Mouse (Mus musculus) lung, postnatal 0 days (tissue): Measurements from ENCODE around the gene Gtpbp8.

Source experiments
- CTCF ChIP-seq: IDR thresholded peaks from 2 replicates; pipeline ENCODE4 v1.5.1; 2016; ENCODE audit warnings: antibody characterized with exemption, mild to moderate bottlenecking
- EP300 ChIP-seq: IDR thresholded peaks from 2 replicates; pipeline ENCODE4 v1.6.1; 2016; ENCODE audit warnings: antibody characterized with exemption, mild to moderate bottlenecking, control low read depth

DNA sequence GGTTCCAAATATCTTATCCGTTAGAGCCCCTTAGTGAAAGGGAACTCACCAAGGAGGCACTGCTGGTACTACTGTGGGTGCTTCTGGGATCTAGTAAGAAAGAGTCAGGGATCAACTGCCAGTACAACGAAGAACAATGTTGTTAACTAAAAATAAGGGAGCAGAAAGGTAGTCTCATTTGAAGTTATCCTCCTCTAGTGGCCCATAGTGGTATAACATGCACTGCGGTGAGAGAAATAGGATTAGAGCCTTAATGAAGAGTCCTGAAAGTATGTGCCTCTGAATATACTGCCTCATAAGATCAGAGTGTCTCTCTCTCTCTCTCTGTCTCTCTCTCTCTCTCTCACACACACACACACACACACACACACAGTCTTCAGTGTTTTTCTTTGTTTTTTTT is 25.6 kb downstream of the Gtpbp8 start:
- peak; percentile 74 for TF ChIP-seq CTCF
- TF ChIP-seq EP300 = no peak
